In the genomic region with DNA sequence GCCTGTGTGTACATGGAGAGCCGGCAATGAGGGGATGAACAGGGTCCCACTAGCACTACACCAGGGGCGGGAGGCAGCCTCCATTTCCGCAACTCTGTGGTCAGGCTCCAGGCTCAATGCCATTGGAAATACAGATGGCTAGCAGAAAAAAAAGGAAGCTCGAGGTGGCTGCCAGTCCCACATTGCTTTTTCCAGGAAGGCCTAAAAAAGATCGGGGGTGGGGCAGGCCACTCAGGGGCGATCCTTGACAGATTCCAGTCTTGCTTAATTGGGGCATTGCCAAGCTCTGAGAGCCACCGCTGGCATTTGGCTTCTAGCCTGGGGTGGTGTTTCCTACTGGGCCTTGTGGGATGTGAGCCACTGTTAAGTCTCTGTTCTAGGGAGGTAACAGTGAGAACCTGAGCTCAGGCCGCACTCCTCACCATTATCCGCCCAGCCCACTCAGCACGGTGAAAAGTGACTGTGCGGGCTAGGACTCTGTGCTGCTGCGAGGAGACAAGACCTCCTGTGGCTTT, we compare ENCODE assay signal across 8 mouse cellular contexts.
DNase-seq lines count a peak whose midpoint lies in the region; ATAC-seq lines count a peak whose summit lies in the region.

No protein-coding gene starts in this region.

- peak overlapping the region; percentile 90 for H3K27ac ChIP-seq in embryonic facial prominence, embryonic 14.5 days (replicated peaks; ENCODE audit: low read depth, low read length)
- H3K27ac ChIP-seq in heart, embryonic 12.5 days (ENCODE audit: poor library complexity, severe bottlenecking): peak overlapping the region; percentile 78
- no peak overlapping the region for H3K27ac ChIP-seq in kidney, embryonic 14.5 days (ENCODE audit: low read depth, low read length)

- peak; percentile 47 to 66 for DNase-seq in frontal cortex, postnatal 10 days (ENCODE audit: low spot score in 2 of 2)
- DNase-seq in frontal cortex, postnatal 36 days (ENCODE audit: low spot score in 2 of 2): no peak
- peak; percentile 89 for DNase-seq in adrenal gland, adult 2 months
- DNase-seq in embryonic facial prominence, embryonic 14.5 days (ENCODE audit: low spot score): peak; percentile 90
- peak; percentile 88 to 92 for DNase-seq in lung, postnatal 4 days
- DNase-seq in thymus, postnatal 10 days (ENCODE audit: low spot score in 2 of 2): no peak

- no peaks in the 10 kb centered on the region for H3K36me3 ChIP-seq in embryonic facial prominence, embryonic 14.5 days (ENCODE audit: control insufficient read depth, insufficient read depth, low read length)
- no peaks in the 10 kb centered on the region for H3K36me3 ChIP-seq in heart, embryonic 12.5 days
- no peaks in the 10 kb centered on the region for H3K36me3 ChIP-seq in kidney, embryonic 14.5 days (ENCODE audit: control insufficient read depth, insufficient read depth, low read length)

- H3K4me1 ChIP-seq in embryonic facial prominence, embryonic 14.5 days (ENCODE audit: control insufficient read depth, insufficient read depth, low read length): peaks cover 24% of the 10 kb centered on the region
- H3K4me1 ChIP-seq in heart, embryonic 12.5 days (replicated peaks): peaks cover 40% of the 10 kb centered on the region
- H3K4me1 ChIP-seq in kidney, embryonic 14.5 days (ENCODE audit: control insufficient read depth, insufficient read depth, low read length): 0 out of 2 replicates have a peak, but pooled peaks cover 4% of the 10 kb centered on the region

- 34% methylated on average over 12 of the region's 12 CpGs for WGBS in embryonic facial prominence, embryonic 14.5 days
- WGBS in heart, embryonic 12.5 days: 41% methylated on average over 12 of the region's 12 CpGs
- WGBS in kidney, embryonic 14.5 days: 78% methylated on average over 12 of the region's 12 CpGs

- H3K9me3 ChIP-seq in embryonic facial prominence, embryonic 14.5 days (ENCODE audit: control insufficient read depth, low read length): no peaks in the 10 kb centered on the region
- H3K9me3 ChIP-seq in heart, embryonic 12.5 days (replicated peaks): no peaks in the 10 kb centered on the region
- no peaks in the 10 kb centered on the region for H3K9me3 ChIP-seq in kidney, embryonic 14.5 days (ENCODE audit: control insufficient read depth, low read length)

- H3K4me2 ChIP-seq in embryonic facial prominence, embryonic 14.5 days (ENCODE audit: low read depth, low read length): no peak overlapping the region; the same call in 1 of the 2 replicates
- H3K4me2 ChIP-seq in heart, embryonic 12.5 days: no peak overlapping the region
- H3K4me2 ChIP-seq in kidney, embryonic 14.5 days (replicated peaks; ENCODE audit: low read depth, low read length): no peak overlapping the region

- no peak overlapping the region for H3K9ac ChIP-seq in embryonic facial prominence, embryonic 14.5 days (ENCODE audit: low read depth, low read length)
- H3K9ac ChIP-seq in heart, embryonic 12.5 days: no peak overlapping the region
- no peak overlapping the region for H3K9ac ChIP-seq in kidney, embryonic 14.5 days (ENCODE audit: low read depth, low read length)

- H3K27me3 ChIP-seq in embryonic facial prominence, embryonic 14.5 days (replicated peaks; ENCODE audit: control insufficient read depth, insufficient read depth, low read length): no peaks in the 10 kb centered on the region
- H3K27me3 ChIP-seq in heart, embryonic 12.5 days (replicated peaks): no peaks in the 10 kb centered on the region
- H3K27me3 ChIP-seq in kidney, embryonic 14.5 days (ENCODE audit: control insufficient read depth, insufficient read depth, low read length): no peaks in the 10 kb centered on the region

- no peak overlapping the region for H3K4me3 ChIP-seq in embryonic facial prominence, embryonic 14.5 days (ENCODE audit: low read depth, low read length)
- H3K4me3 ChIP-seq in heart, embryonic 12.5 days: no peak overlapping the region
- no peak overlapping the region for H3K4me3 ChIP-seq in kidney, embryonic 14.5 days (ENCODE audit: low read length)

- ATAC-seq in embryonic facial prominence, embryonic 14.5 days (ENCODE audit: low read depth): peak; percentile 76
- ATAC-seq in heart, embryonic 12.5 days (ENCODE audit: insufficient number of reproducible peaks, low FRiP score): peak; percentile 79
- peak; percentile 34; the same call in 1 of the 2 replicates for ATAC-seq in kidney, embryonic 14.5 days (ENCODE audit: low FRiP score, low TSS enrichment)

Comparison
In these comparisons a context has a peak if more than half of its experiments do, and no peak if none do; other contexts are left out.
1. DNase-seq: peak in frontal cortex, postnatal 10 days (2 of 2), adrenal gland, adult 2 months (single experiment), embryonic facial prominence, embryonic 14.5 days (single experiment) and lung, postnatal 4 days (2 of 2); none in frontal cortex, postnatal 36 days (0 of 2) and thymus, postnatal 10 days (0 of 2).
2. Peak in every context shown above with its lines, with median percentiles within 50 percentile points of each other: ATAC-seq.